Mouse (Mus musculus) heart, adult 2 months (tissue): ENCODE measurements around the gene Irf6.

Experiments used
- EP300 ChIP-seq: fragments of 200-500 bp; IDR thresholded peaks from 2 replicates; pipeline ENCODE4 v1.6.1; 2011; ENCODE audit warnings: low read depth, low read length, control low read depth; ENCODE audit not compliant: insufficient read depth
- POLR2A ChIP-seq: fragments of 200-500 bp; IDR thresholded peaks from 2 replicates; pipeline ENCODE4 v1.6.1; 2011; ENCODE audit warnings: mild to moderate bottlenecking, low read depth, low read length, control low read depth; ENCODE audit not compliant: insufficient read depth

- no peak for TF ChIP-seq POLR2A
- TF ChIP-seq EP300, result no peak
Observed at GRCm38 (mm10) chr1:193216000-193216399, 63.1 kb downstream of the Irf6 start.
